Mouse (Mus musculus) hindlimb bud, embryonic 11.5 days (tissue): ENCODE results near the gene Isoc2a.

Source experiments
- DNase-seq: peaks from one replicate; pipeline ENCODE4 v3.0.0-alpha.2; 2012; ENCODE audit warnings: low read depth, low spot score; ENCODE audit errors: extremely low spot score

Isoc2a gene

DNA sequence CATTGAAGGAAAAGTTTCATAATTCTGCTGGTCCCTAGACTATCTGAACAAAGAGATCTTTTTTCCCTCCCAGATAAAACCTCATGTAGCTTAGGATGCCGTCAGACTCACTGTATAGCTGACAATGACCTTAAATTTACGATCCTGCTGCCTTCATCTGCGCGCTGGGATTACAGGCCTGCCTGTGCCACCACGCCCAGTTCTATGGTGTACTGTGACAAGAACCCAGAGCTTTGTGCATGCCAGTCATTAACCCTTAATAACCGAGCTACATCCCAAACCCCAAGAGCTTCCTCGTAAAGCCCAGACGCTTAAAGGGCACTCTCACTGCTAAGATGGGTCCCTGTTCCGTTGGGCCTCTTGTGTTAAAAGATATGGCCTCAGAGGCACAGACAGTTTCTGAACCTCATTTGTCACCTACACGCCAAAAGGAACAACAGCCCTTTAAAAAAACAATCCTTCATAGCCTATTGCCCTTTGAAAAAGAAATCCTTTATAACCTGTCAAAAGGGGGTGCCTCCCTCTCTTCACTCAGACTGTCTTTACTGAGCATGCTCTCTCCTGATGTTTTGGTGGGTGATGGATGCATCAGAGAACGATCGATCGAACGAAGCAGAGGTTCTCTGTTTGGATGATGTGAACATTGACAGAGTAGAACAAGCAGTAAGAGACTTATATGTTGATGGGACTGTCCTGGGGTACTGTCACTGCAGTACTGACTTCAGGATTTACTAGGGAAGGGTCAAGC is 38.9 kb downstream of the Isoc2a start:
- no peak for DNase-seq

DNA sequence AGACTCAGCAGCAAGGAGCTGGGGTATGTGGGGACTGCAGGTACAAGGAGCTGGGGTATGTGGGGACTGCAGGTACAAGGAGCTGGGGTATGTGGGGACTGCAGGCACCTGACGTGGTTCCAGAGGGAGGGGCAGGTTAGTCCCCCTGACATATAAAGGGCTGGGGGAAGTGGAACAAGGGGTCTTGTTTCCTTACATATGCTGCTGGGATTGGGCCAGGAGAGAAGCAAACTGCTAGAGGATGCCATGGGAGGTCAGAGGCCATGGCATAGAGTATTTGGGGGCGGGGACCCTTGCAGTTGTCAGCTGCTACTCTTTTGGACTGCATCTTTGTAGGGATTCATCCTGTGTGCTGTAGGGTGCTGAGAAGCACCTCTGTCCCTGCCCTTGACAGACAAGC is 40.5 kb downstream of the Isoc2a start:
- DNase-seq, result no peak

DNA sequence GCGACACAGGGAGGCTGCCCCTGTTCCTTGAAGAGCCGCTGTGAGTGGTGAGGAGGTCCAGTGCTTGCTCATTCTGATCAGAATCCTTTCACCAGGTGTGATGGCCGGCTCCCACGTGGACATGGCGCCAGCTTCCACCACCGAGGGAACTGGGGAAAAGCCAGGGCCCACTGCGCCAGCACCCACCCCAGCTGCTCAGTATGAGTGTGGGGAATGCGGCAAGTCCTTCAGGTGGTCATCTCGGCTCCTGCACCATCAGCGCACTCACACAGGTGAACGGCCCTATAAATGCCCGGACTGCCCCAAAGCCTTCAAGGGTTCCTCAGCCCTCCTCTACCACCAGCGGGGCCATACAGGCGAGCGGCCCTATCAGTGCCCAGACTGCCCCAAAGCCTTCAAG is 41.7 kb downstream of the Isoc2a start:
- DNase-seq, result no peak

DNA sequence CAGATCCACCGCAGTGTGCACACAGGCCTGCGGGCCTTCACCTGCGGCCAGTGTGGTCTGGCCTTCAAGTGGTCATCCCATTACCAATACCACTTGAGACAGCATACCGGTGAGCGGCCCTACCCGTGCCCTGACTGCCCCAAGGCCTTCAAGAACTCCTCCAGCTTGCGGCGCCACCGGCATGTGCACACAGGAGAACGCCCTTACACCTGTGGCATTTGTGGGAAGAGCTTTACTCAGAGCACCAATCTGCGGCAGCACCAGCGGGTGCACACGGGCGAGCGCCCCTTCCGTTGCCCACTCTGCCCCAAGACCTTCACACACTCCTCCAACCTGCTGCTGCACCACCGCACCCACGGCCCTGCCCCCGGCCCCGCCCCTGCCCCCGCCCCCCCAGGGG is 42.1 kb downstream of the Isoc2a start:
- DNase-seq, result no peak

DNA sequence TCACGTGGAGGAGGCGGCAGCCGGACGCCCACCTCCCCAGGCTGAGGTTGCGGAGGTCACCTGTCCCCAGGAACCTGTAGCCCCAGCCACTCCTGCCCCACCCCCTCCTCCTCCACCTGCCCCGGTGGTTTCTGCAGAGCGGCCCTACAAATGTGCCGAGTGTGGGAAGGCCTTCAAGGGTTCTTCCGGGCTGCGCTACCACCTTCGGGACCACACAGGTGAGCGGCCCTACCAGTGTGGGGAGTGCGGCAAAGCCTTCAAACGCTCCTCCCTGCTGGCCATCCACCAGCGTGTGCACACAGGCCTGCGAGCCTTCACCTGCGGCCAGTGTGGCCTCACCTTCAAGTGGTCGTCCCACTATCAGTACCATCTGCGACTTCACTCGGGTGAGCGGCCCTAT is 43.0 kb downstream of the Isoc2a start:
- no peak for DNase-seq

DNA sequence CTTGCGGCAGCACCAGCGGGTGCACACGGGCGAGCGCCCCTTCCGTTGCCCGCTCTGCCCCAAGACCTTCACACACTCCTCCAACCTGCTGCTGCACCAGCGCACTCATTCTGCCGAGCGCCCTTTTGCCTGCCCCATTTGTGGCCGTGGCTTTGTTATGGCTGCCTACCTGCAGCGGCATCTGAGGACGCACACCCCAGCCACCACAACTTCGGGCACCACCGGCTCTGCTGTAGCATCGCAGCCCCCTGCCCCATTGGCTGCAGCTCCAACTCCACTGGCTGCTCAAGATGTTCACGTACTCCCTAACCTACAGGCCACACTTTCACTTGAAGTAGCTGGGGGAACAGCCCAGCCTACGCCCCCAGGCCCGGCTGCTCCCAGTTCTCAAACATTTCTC is 43.5 kb downstream of the Isoc2a start:
- DNase-seq, result no peak

DNA sequence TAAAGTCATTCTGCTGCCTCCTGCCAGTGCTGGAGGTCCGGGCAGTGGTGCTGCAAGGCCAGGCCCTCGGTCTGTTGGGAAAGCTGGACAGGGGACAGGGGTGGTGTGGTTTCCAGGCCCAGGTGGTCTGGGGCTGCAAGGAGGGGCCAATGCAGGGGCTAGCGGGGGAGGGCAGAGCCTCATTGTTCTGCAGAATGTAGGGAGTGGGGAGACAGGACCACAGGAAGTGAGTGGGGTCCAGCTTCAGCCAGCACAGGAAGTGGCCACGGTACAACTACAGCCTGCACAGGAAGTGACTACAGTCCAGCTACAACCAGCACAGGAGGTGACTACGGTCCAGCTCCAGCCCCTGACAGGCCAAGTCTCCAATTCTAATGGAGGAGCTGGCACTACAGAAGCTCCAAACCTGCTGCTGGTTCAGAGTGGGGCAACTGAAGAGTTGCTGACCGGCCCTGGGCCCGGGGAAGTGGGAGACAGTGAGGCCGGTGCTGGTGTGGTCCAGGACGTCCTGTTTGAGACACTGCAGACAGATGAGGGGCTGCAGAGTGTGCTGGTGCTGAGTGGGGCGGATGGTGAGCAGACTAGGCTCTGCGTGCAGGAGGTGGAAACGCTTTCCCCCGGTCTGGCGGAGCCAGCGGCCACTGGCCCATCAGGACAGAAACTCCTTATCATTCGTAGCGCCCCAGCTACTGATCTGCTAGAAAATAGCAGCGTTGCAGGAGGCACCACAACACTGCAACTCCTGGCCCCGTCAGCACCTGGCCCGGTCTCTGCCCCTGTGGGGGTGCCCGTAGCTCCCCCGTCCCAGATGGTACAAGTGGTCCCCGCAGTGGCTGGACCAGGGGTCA is 44.2 kb downstream of the Isoc2a start:
- no peak for DNase-seq

DNA sequence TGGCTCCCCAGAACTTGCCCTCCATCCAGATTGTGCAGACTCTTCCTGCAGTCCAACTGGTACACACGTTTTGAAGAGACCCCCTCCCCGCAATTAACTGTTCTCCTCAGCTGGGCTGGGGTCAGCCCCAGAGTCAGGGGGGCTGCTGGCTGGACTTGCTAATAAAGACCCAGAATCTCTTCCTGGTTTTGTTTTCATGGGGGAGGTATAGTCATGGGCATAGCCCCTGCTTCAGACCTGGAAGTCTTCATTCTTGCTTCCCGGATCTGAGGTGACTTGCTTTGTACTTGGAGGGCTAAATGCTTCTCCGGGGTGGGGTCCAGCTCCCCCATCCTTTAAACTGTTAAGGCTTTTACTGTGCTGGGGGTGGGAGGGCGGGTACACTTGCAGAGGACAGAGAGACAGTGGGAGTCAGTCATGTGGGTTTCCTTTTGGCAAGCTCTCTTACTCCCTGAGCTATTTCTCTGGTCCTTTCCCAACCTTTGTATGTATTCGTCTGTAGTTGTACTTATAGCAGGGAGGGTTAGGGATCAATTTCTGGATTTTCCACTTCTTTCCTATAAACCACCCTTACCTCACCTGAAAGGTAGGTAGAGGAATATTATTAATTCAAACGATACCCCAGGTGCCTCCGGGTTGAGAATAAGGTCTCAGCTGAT is 45.0 kb downstream of the Isoc2a start, which contains the start of gene Nat14:
Gene Nat14 (plus strand): TSS at position 205 of the 659 bp plus-strand sequence.
- DNase-seq, result no peak

DNA sequence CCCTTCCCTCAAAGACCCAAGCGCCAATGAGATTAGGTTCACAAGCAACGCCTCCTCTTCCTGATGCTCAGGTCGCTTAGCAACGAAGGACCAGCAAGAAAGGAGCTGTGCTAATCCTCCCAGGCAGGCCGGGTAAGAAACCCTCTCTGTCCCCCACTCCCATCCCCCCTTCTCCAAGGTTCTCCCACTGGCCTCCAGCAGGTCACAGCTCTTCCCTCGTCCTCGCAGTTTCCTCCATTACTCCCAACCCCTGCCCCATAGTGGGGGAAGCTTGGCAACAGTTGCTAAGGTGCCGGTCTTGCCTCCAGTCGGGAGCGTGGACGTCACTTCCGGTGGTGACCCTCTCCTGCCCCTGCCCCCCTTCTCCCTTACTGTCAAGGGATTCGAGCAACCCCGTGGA is 45.6 kb downstream of the Isoc2a start:
- DNase-seq, result no peak

DNA sequence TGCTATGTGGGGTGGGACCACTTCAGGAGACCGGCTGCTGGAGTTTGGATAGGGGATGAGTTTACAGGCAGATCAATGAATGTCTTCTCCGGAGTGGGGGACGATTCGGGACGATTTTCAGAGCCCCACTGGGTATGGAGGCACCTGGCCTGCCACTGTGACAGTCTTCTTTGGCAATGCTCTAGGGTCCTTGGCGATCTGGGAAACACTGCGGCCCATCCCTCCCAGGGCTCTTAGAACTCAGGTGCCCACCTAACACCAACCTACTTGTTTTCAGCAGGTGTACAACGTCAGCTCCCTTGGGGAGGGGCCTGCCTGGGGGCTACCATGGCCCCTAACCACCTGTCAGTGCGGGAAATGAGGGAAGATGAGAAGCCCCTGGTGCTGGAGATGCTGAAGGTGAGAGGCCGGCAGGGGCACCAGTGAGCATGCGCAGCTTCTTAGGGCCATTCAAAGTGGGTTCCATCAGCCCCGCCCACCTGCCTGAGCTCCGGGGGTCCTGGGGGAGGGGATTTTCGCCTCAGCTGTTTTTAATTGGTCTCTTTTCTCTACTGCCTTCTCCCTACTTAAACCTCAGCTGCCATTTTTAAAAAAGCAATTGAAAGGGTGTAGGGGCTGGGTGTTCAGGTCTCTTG is 46.1 kb downstream of the Isoc2a start:
- DNase-seq, result no peak

DNA sequence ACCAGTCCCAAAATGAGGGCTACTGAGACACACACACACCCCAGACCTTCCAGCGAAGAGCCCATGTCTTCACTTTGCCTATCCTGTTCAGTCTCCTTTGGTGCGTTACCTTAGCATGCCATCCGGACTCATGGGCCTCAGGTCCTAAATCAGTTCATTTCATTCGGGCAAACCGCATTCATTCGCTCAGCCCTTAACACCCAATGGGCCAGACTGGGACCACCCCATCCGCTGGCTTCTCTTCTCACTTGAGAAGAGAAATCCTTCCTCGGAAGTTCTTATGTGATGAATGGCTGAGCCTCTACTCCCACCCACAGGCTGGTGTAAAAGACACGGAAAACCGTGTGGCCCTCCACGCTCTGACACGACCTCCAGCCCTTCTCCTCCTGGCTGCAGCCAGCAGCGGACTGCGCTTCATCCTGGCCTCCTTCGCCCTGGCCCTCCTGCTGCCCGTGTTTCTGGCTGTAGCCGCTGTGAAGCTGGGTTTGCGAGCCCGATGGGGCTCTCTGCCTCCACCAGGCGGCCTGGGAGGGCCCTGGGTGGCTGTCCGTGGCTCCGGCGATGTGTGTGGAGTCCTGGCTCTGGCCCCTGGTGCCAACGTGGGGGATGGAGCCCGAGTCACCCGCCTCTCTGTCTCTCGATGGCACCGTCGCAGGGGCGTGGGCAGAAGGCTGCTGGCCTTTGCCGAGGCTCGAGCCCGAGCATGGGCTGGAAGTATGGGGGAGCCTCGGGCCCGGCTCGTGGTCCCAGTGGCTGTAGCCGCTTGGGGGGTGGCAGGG is 46.8 kb downstream of the Isoc2a start:
- DNase-seq, result no peak

DNA sequence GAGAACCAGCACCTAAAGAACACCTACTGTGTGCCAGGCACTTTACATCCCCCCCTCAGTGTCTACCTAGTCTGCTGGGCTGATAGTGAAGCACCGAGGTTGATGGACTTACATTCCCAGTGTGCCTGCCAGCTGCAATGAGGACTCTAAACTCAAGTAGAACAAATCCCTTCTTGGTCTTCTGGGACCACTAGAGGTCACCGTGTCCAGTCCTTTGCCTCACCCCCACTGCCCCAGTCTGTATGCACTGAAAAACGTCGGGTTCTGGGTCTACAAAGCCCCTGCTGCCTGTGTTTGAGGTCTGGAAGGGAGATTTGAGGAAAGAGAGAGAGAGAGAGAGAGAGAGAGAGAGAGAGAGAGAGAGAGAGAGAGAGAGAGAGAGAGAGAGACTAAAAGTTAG is 47.5 kb downstream of the Isoc2a start:
- no peak for DNase-seq

DNA sequence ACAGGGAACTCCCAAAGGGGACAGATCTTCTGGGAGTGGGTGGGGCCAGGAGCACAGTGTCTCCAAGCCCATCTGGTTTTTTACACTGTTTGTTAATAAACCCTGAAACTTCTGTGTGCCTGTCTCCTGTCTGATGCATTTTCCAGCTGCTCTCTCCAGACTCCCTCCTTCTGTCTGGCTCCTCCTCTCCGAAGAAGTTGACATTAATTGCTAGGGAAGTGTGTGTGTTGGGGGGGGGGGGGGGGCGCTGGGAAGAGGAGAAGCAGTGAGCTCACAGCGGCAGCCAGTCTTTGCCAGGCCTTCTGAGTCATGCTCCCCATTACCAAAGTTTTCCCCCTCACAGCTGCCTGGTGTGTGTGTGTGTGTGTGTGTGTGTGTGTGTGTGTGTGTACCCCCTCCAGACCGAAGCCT is 47.9 kb downstream of the Isoc2a start:
- DNase-seq, result no peak

DNA sequence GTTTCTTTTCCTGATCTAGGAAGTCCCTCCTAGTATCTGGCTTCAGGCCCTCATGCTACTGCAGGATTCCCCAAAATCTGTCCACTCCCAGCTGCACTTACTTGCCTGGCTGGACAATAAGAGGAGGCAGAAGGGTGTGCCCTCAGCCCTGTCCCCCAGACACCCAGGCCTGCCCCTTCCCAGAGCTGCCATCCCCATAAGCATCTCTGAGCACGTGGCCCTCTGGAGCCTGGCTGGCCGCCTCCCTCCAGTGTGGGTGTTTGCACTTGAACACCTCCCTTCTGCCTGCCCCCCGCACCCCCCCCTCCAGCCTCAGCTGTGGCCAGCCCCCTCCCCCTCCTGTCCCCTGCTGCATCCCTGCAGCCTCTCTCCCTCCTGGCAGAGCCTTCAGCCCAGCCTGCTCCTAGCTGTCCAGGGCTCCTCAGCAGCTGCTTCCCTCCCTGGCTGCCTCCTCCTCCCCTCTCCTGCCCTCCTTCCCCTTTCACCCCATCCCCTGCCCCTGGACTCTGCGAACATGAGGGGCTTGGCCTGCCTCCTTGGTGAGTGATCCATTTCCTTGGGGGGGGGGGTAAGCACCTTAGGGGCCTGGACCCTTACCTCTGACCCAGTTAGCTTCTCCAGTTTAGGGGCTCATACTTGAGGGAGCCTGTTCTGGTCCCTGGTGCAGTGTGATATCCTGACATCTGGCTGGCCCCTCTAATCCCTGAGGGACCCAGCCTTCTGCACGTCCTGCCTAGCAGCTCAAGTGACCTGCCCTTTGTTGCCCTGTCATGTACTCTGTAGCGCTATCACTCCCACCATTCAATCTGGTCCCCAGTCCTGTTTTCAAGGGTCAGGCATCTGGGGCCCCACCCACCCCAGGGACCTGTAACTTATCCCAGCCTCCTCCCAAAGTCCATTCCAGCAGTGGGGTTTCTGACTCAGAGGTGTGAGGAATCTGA is 48.8 kb downstream of the Isoc2a start, which contains the start of gene Ssc5d:
Gene Ssc5d (plus strand): TSS at position 345 of the 941 bp plus-strand sequence.
- DNase-seq, result no peak

DNA sequence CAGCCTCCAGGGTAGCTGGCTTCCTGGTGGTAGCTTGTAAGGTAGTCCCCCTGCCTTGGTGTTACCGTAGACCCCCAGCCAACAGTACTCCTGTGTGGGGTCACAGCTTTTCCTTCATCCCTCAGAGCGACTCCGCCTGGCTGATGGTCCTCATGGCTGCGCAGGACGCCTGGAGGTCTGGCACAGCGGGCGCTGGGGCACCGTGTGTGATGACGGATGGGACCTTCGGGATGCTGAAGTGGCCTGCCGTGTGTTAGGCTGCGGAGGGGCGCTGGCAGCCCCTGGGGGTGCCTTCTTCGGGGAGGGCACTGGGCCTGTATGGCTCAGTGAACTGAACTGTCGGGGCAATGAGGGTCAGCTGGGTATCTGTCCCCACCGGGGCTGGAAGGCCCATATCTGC is 49.9 kb downstream of the Isoc2a start:
- DNase-seq, result no peak

DNA sequence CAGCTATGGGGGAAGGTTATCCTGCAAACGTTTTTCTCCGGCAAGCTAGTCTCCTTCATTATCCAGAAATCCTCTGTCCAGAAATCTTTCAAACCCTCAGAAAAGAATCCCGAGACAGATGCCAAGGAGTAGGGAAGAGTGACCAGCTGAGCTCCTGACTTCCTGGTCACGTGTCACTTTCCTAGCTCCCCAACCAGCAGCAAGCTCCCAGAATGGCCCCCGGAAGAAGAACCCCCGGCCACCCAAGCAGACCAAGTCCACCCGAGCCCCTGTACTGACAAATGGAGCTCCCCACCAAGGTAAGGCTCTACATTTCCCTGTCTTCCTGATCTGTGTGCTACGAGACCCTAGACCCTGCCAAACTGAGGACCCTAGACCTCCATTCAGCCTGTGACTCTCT is 50.8 kb downstream of the Isoc2a start:
- no peak for DNase-seq

DNA sequence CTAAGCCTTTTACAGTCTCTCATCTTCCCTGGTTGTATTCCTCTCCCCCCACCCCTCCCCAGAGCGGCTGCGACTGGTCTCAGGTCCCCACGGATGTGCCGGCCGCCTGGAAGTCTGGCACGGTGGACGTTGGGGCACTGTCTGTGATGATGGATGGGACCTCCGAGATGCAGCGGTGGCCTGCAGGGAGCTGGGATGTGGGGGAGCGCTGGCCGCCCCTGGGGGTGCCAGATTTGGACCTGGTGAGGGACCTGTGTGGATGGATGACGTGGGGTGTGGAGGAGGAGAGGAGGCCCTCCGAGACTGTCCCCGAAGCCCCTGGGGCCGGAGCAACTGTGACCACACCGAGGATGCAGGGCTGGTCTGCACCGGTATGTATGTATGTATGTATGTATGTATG is 51.4 kb downstream of the Isoc2a start:
- DNase-seq, result no peak

DNA sequence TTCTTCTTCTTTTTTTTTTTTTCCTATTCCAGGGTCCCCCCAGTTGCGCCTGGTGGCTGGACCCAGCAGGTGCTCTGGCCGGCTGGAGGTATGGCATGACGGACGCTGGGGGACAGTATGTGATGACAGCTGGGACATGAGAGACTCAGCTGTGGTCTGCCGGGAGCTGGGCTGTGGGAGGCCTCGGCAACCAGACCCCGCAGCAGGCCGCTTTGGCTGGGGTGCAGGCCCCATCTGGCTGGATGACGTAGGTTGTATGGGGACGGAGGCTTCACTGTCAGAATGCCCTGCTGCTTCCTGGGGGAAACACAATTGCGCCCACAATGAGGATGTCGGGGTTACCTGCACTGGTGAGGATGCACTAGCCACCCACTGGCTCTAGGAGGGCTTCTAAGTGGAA is 56.1 kb downstream of the Isoc2a start:
- DNase-seq, result no peak

DNA sequence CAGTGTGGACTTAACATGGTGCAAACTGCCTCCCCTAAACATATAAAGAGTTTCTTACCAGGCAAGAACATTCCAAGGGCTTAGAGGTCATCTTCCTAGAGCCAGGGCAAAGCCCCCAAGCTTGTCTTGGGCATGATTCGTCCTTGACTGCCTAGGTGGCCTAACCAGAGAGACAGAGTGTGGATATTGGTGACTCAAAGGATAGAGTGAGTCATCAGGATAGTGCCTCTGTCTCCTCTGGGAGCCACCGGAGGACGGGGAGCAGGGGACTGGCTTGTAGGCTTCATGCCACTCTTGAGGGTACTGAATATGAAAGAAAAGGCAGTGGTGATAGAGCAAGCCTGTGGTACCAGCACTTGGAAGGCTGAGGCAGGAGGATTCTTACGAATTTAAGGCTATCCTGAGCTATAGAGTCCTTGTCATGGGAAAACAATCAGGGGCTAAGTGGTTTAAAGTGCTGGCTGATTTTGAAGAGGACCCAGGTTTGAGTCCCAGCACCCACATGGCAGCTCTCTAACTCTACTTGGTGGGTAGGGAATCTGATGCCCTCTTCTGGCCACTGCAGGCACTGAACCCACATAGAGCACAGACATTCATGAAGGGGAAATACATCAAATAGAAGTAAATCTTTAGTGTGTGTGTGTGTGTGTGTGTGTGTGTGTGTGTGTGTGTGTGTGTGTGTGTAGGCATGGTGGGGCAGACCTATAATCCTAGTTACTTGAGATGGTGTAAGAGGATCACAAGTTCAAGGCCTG is 57.4 kb downstream of the Isoc2a start:
- no peak for DNase-seq
